Mouse (Mus musculus): ENCODE results near the gene Zfp867.

DNA sequence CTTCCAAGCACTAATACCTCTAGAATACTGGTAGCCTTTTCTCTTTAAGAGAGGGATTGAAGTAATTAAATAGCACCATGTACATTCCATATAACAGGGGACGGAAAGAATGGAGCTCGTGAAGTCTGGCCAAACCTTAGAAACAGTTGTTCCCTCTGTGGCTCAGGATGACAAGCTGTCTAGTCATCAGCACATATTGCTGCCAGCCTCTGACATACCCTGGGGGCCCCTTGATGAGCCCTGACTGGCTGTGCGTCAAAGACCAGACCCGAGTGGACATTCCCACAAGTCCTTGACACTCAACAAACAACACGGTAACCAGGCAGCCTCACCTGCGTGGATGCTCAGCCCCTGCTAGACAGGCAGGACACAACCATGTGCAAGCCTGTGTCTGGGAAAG lies 60.2 kb downstream of the Zfp867 start:
- no peak for TF ChIP-seq CTCF (IDR thresholded peaks at IDR 0.05; ENCODE audit: control insufficient read depth, insufficient read depth, insufficient replicate concordance, low read depth, low read length)
- TF ChIP-seq POLR2A (IDR thresholded peaks at IDR 0.05; ENCODE audit: control insufficient read depth, low read depth, low read length) = no peak
